Mouse (Mus musculus): ENCODE results near the gene Ccdc97.
A peak's percentile ranks its signal among the peaks of the same experiment; 100 is the strongest.

DNA sequence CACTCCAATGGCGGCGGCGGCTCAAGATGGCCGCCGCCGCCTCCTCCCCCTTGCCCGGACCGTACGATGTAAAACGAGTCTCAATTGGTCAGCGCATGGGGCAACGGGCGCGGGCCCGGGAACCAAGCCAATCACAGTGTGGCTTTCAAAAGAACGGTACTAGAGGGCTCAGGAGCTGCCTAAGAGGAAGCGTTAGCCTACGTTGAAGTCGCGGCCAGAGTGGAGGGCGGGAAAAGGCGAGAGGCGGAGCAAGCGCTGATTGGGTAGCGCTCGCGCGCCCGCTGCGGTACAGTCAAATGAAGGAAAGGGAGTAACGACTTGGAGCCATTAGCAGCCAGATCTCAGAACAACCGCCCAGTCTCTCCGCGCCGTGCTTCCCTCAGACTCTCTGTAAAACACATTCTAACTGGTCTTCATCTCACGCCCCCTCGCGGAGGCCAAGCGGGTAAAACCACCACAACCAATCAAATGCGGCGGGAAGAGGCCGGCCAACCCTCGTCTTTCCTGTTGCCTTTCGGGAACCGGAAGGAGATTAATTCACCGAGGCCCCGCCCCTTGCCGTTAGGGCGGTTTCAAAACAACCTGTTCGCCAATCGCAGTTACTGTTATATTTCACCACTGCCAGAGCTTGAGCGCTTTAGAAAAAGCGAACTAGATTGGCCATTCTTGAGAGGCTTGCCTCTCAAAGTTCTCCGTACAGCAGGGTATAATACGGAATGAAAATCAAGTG, 36.0 kb upstream of the Ccdc97 start, which contains the start of gene Hnrnpul1:
- TF ChIP-seq CTCF (IDR thresholded peaks at IDR 0.05; ENCODE audit: insufficient read depth, low read length) (peak; percentile 27; the same call in 1 of the 2 replicates), POLR2A (IDR thresholded peaks at IDR 0.05; ENCODE audit: borderline replicate concordance, extremely low read depth, low read depth, low read length) (peak; percentile 72; the same call in 1 of the 2 replicates)
